Mouse (Mus musculus): ENCODE results near the gene Arid1b.

DNA sequence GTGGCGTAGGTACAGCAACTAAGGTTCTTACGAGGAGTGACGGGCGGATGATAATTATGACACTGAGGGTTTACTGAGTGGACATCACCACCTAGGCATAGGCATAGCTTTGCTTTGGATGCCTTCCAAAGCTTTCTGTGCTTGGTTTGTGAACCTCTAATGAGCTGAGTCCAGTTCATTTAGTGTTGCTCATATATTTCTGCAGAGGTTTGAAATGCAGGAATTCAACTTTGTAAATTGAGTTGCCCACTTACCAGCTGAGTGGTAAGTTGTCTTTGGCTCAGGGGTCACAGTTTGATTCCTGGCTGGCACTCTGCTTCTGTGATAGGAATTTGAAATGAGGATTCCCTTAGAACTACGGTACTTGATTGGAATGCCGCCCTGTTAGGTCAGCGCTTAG is 49.7 kb downstream of the Arid1b start:
- no peak for TF ChIP-seq CTCF (conservative IDR thresholded peaks at IDR 0.05; ENCODE audit: low read length)
- TF ChIP-seq NANOG (IDR thresholded peaks at IDR 0.05; ENCODE audit: borderline replicate concordance, low read length): no peak

Measured in E14TG2a.4 (cell line).